Mouse (Mus musculus): ENCODE results near the gene Zfx. TPM values are rescaled to one million over a fixed set of nuclear protein-coding genes. Genes with fewer than 3 reads are reported as not detected.

Zfx gene
- total RNA-seq, 1 experiment from 2014 or later = 50.4 TPM

- ATAC-seq (replicated peaks; ENCODE audit: low read depth, poor library complexity, severe bottlenecking) = no peak
These were observed 32.5 kb downstream of the Zfx start for GRCm38 (mm10) chrX:94091001-94091400.

GRCm38 (mm10) chrX:94061246-94061645 lies 62.3 kb downstream of the Zfx start:
- peak; percentile 65; the same call in 1 of the 2 replicates for ATAC-seq (replicated peaks; ENCODE audit: low read depth, poor library complexity, severe bottlenecking)

GRCm38 (mm10) chrX:94060751-94061150 lies 62.8 kb downstream of the Zfx start:
- no peak for ATAC-seq (replicated peaks; ENCODE audit: low read depth, poor library complexity, severe bottlenecking)

GRCm38 (mm10) chrX:94058748-94059147 lies 64.8 kb downstream of the Zfx start:
- ATAC-seq (replicated peaks; ENCODE audit: low read depth, poor library complexity, severe bottlenecking) = no peak

GRCm38 (mm10) chrX:94049048-94049447 lies 74.5 kb downstream of the Zfx start:
- ATAC-seq (replicated peaks; ENCODE audit: low read depth, poor library complexity, severe bottlenecking) = no peak

GRCm38 (mm10) chrX:94048048-94048447 lies 75.5 kb downstream of the Zfx start:
- ATAC-seq (replicated peaks; ENCODE audit: low read depth, poor library complexity, severe bottlenecking) = no peak

- no peak for ATAC-seq (replicated peaks; ENCODE audit: low read depth, poor library complexity, severe bottlenecking)
These were observed 76.1 kb downstream of the Zfx start for GRCm38 (mm10) chrX:94047381-94047780.

GRCm38 (mm10) chrX:94032937-94033336 lies 90.6 kb downstream of the Zfx start:
- ATAC-seq (replicated peaks; ENCODE audit: low read depth, poor library complexity, severe bottlenecking) = peak; percentile 87

- ATAC-seq (replicated peaks; ENCODE audit: low read depth, poor library complexity, severe bottlenecking) = no peak
These were observed 93.4 kb downstream of the Zfx start for GRCm38 (mm10) chrX:94030081-94030480.

Other genes with a start within 250 kb of the Zfx start
- not detected in 2 replicates for gene AU015836, start 155.0 kb downstream of the Zfx start, total RNA-seq (2017)
- gene Eif2s3x, start 89.2 kb upstream of the Zfx start, total RNA-seq (2017) = 195 and 212 TPM in 2 replicates
- 10.9 and 13.8 TPM in 2 replicates for gene Klhl15, start 110.9 kb upstream of the Zfx start, total RNA-seq (2017)
- 0.05 TPM in 1 of 2 replicates, not detected in the other for gene Fam90a1b, start 243.1 kb upstream of the Zfx start, total RNA-seq (2017)
- 16.1 and 33.0 TPM in 2 replicates for gene Apoo, start 243.4 kb upstream of the Zfx start, total RNA-seq (2017)

All from common myeloid progenitor, adult 5-6 weeks (primary cell).